Mouse (Mus musculus) kidney, embryonic 16.5 days (tissue): ENCODE measurements around the gene Aldh3b3. TPM values are rescaled to one million over a fixed set of nuclear protein-coding genes. Genes with fewer than 3 reads are reported as not detected.

Experiments
- ATAC-seq: fragments of 200-750 bp; cut with Nextera tagmentation; 2 replicates; pipeline ENCODE4 v1.8.0; 2017; ENCODE audit warnings: moderate TSS enrichment; ENCODE audit not compliant: low FRiP score, low TSS enrichment
- H3K27ac ChIP-seq: fragments of 300-500 bp; sonication (generic); 2 replicates; pipeline ENCODE4 v1.5.1; 2014; ENCODE audit warnings: low read length
- H3K27me3 ChIP-seq: fragments of 300-500 bp; sonication (generic); 2 replicates; pipeline ENCODE4 v1.6.1; 2014; ENCODE audit warnings: low read length, control low read depth, mixed read lengths; ENCODE audit not compliant: insufficient read depth
- H3K36me3 ChIP-seq: fragments of 300-500 bp; sonication (generic); 2 replicates; pipeline ENCODE4 v1.6.1; 2014; ENCODE audit warnings: low read length, control low read depth, mixed read lengths; ENCODE audit not compliant: insufficient read depth
- H3K4me1 ChIP-seq: fragments of 300-500 bp; sonication (generic); 2 replicates; pipeline ENCODE4 v1.6.1; 2014; ENCODE audit warnings: low read length, control low read depth, mixed read lengths; ENCODE audit not compliant: insufficient read depth
- H3K4me2 ChIP-seq: fragments of 300-500 bp; sonication (generic); replicated peaks from 2 replicates; pipeline ENCODE4 v1.6.1; 2014; ENCODE audit warnings: low read depth, low read length
- H3K4me3 ChIP-seq: fragments of 300-500 bp; sonication (generic); 2 replicates; pipeline ENCODE4 v1.5.1; 2014; ENCODE audit warnings: mild to moderate bottlenecking, low read length
- H3K9ac ChIP-seq: fragments of 300-500 bp; sonication (generic); replicated peaks from 2 replicates; pipeline ENCODE4 v1.6.1; 2014; ENCODE audit warnings: low read length
- H3K9me3 ChIP-seq: fragments of 300-500 bp; sonication (generic); 2 replicates; pipeline ENCODE4 v1.6.1; 2016; ENCODE audit warnings: low read length, control low read depth
- WGBS: fragments of 180-500 bp; shearing (Covaris S2); extraction: QIAGEN DNeasy Blood & Tissue Kit; methylation state at CpG from one replicate; pipeline ENCODE4 v1.1.7; 2014; 5-methylcytosine and 5-hydroxymethylcytosine counted together
- polyA plus RNA-seq: library from polyadenylated mRNA; unstranded; fragments of >200 nt; fragmentation: Nextera tagmentation; extraction: Ambion mirVana; gene quantifications from 2 replicates; pipeline ENCODE4 v1.2.1, GENCODE M21; 2015

The Aldh3b3 gene
- polyA plus RNA-seq, 1 experiment from 2014 or later = not detected

- Histone ChIP-seq H3K27ac (no peak overlapping the region), H3K27me3 (no peaks in the 10 kb centered on the region), H3K9ac (no peak overlapping the region), H3K4me2 (no peak overlapping the region), H3K4me1 (peaks cover 32% of the 10 kb centered on the region), H3K4me3 (no peak overlapping the region), H3K36me3 (no peaks in the 10 kb centered on the region), H3K9me3 (no peaks in the 10 kb centered on the region)
- no peak for ATAC-seq
- 51% methylated on average over 7 of the region's 7 CpGs for WGBS
Measured at GRCm38 (mm10) chr19:3996106-3996505, 37.7 kb downstream of the Aldh3b3 start.

GRCm38 (mm10) chr19:3996747-3997146 lies 38.3 kb downstream of the Aldh3b3 start:
- H3K36me3 ChIP-seq = no peaks in the 10 kb centered on the region
- no peak for ATAC-seq
- H3K27me3 ChIP-seq = no peaks in the 10 kb centered on the region
- H3K4me3 ChIP-seq = no peak overlapping the region
- H3K27ac ChIP-seq = no peak overlapping the region
- H3K4me2 ChIP-seq = no peak overlapping the region
- H3K9ac ChIP-seq = no peak overlapping the region; the same call in 1 of the 2 replicates
- H3K4me1 ChIP-seq = peaks cover 39% of the 10 kb centered on the region
- no peaks in the 10 kb centered on the region for H3K9me3 ChIP-seq
- 71% methylated on average over 8 of the region's 8 CpGs for WGBS

GRCm38 (mm10) chr19:3997231-3997630 lies 38.8 kb downstream of the Aldh3b3 start:
- WGBS = 46% methylated on average over 8 of the region's 8 CpGs
- ATAC-seq = no peak

GRCm38 (mm10) chr19:3998335-3998734 lies 39.9 kb downstream of the Aldh3b3 start:
- Histone ChIP-seq H3K9ac (no peak overlapping the region), H3K36me3 (no peaks in the 10 kb centered on the region), H3K27me3 (no peaks in the 10 kb centered on the region), H3K4me2 (no peak overlapping the region), H3K27ac (no peak overlapping the region), H3K4me3 (no peak overlapping the region), H3K9me3 (no peaks in the 10 kb centered on the region), H3K4me1 (peaks cover 43% of the 10 kb centered on the region)
- ATAC-seq = no peak
- WGBS = 62% methylated on average over 8 of the region's 8 CpGs

More at GRCm38 (mm10) chr19:3997231-3997630, 38.8 kb downstream of the Aldh3b3 start:
- H3K36me3 ChIP-seq = no peaks in the 10 kb centered on the region
- no peaks in the 10 kb centered on the region for H3K27me3 ChIP-seq
- no peak overlapping the region for H3K4me3 ChIP-seq
- H3K9ac ChIP-seq = no peak overlapping the region; the same call in 1 of the 2 replicates
- H3K4me1 ChIP-seq = peaks cover 43% of the 10 kb centered on the region
- no peak overlapping the region for H3K27ac ChIP-seq
- no peaks in the 10 kb centered on the region for H3K9me3 ChIP-seq
- H3K4me2 ChIP-seq = no peak overlapping the region

- peak overlapping the region; percentile 22 for H3K9ac ChIP-seq
- H3K4me1 ChIP-seq = peaks cover 43% of the 10 kb centered on the region
Measured at GRCm38 (mm10) chr19:3999121-3999730, 40.8 kb downstream of the Aldh3b3 start.

GRCm38 (mm10) chr19:4000119-4000900 lies 41.9 kb downstream of the Aldh3b3 start, which contains the start of the genes Nudt8 and Gm49405:
Gene Nudt8 (plus strand): TSS chr19:4000580.
Gene Gm49405 (plus strand): TSS chr19:4000626.
- Histone ChIP-seq H3K27ac (peak within 1 kb of the TSS; percentile 99), H3K4me1 (peaks cover 40% of the 10 kb centered on the region), H3K9me3 (no peaks in the 10 kb centered on the region), H3K4me2 (peak within 1 kb of the TSS; percentile 82), H3K27me3 (no peaks in the 10 kb centered on the region), H3K9ac (peak within 1 kb of the TSS; percentile 83), H3K4me3 (peak within 1 kb of the TSS; percentile 64), H3K36me3 (no peaks in the 10 kb centered on the region)
- ATAC-seq = peak; percentile 94
- WGBS = 0% methylated on average over 64 of the region's 64 CpGs

More at GRCm38 (mm10) chr19:3999121-3999730, 40.8 kb downstream of the Aldh3b3 start:
- H3K36me3 ChIP-seq = no peaks in the 10 kb centered on the region
- H3K9me3 ChIP-seq = no peaks in the 10 kb centered on the region
- peak overlapping the region; percentile 64; the same call in 1 of the 2 replicates for H3K4me3 ChIP-seq
- 77% methylated on average over 9 of the region's 9 CpGs for WGBS
- H3K27ac ChIP-seq = no peak overlapping the region
- ATAC-seq = no peak
- H3K4me2 ChIP-seq = peak overlapping the region; percentile 82
- H3K27me3 ChIP-seq = no peaks in the 10 kb centered on the region

- Histone ChIP-seq H3K4me2 (peak overlapping the region; percentile 82), H3K9me3 (no peaks in the 10 kb centered on the region), H3K36me3 (peaks cover 3% of the 10 kb centered on the region), H3K27ac (peak overlapping the region; percentile 99), H3K27me3 (no peaks in the 10 kb centered on the region), H3K4me3 (peak overlapping the region; percentile 64), H3K4me1 (peaks cover 33% of the 10 kb centered on the region), H3K9ac (peak overlapping the region; percentile 83)
- 0 out of 2 replicates have a peak, but pooled peaks have one; percentile 20 for ATAC-seq
- WGBS = 11% methylated on average over 17 of the region's 17 CpGs
Measured at GRCm38 (mm10) chr19:4000949-4001525, 42.6 kb downstream of the Aldh3b3 start.

GRCm38 (mm10) chr19:4001752-4002151 lies 43.3 kb downstream of the Aldh3b3 start:
- ATAC-seq = no peak
- peaks cover 26% of the 10 kb centered on the region for H3K4me1 ChIP-seq
- peaks cover 11% of the 10 kb centered on the region for H3K36me3 ChIP-seq
- H3K27me3 ChIP-seq = no peaks in the 10 kb centered on the region
- no peak overlapping the region; the same call in 1 of the 2 replicates for H3K27ac ChIP-seq
- H3K9ac ChIP-seq = peak overlapping the region; percentile 83; the same call in 1 of the 2 replicates
- no peak overlapping the region for H3K4me2 ChIP-seq
- H3K4me3 ChIP-seq = no peak overlapping the region
- no peaks in the 10 kb centered on the region for H3K9me3 ChIP-seq
- WGBS = 76% methylated on average over 5 of the region's 5 CpGs

GRCm38 (mm10) chr19:4003112-4003511 lies 44.7 kb downstream of the Aldh3b3 start, which contains the start of gene Doc2g:
Gene Doc2g (plus strand): TSS chr19:4003313.
- ATAC-seq = no peak
- H3K4me3 ChIP-seq = no peak within 1 kb of the TSS
- no peak within 1 kb of the TSS for H3K27ac ChIP-seq
- H3K4me2 ChIP-seq = no peak within 1 kb of the TSS
- no peaks in the 10 kb centered on the region for H3K27me3 ChIP-seq
- peaks cover 20% of the 10 kb centered on the region for H3K4me1 ChIP-seq
- no peaks in the 10 kb centered on the region for H3K9me3 ChIP-seq
- H3K9ac ChIP-seq = no peak within 1 kb of the TSS
- 78% methylated on average over 1 of the region's 1 CpGs for WGBS
- H3K36me3 ChIP-seq = peaks cover 24% of the 10 kb centered on the region
